Mouse (Mus musculus) forebrain, embryonic 14.5 days (tissue): Measurements from ENCODE around the gene Ccdc85c. TPM values are rescaled to one million over a fixed set of nuclear protein-coding genes. Genes with fewer than 3 reads are reported as not detected.

Experiments used
- ATAC-seq: fragments of 200-750 bp; cut with Nextera tagmentation; 2 replicates; pipeline ENCODE4 v1.8.0; 2017; ENCODE audit warnings: mild to moderate bottlenecking, moderate library complexity
- DNase-seq: peaks from one replicate; pipeline ENCODE4 v3.0.0-alpha.2; 2015; ENCODE audit warnings: low spot score
- H3K27ac ChIP-seq: fragments of 300-500 bp; sonication (generic); 2 replicates; pipeline ENCODE4 v1.5.1; 2014; ENCODE audit warnings: low read depth, mild to moderate bottlenecking, control low read depth, low read length, moderate library complexity
- H3K27me3 ChIP-seq: fragments of 300-500 bp; sonication (generic); replicated peaks from 2 replicates; pipeline ENCODE4 v1.6.1; 2014; ENCODE audit warnings: low read length, control low read depth, mixed read lengths; ENCODE audit not compliant: control insufficient read depth, insufficient read depth
- H3K36me3 ChIP-seq: fragments of 300-500 bp; sonication (generic); 2 replicates; pipeline ENCODE4 v1.6.1; 2014; ENCODE audit warnings: low read length, control low read depth; ENCODE audit not compliant: control insufficient read depth, insufficient read depth
- H3K4me1 ChIP-seq: fragments of 300-500 bp; sonication (generic); 2 replicates; pipeline ENCODE4 v1.6.1; 2014; ENCODE audit warnings: antibody characterized with exemption, low read length, control low read depth; ENCODE audit not compliant: control insufficient read depth, insufficient read depth
- H3K4me2 ChIP-seq: fragments of 300-500 bp; sonication (generic); 2 replicates; pipeline ENCODE4 v1.6.1; 2014; ENCODE audit warnings: mild to moderate bottlenecking, control low read depth, low read length
- H3K4me3 ChIP-seq: fragments of 300-500 bp; sonication (generic); 2 replicates; pipeline ENCODE4 v1.5.1; 2014; ENCODE audit warnings: low read depth, low read length, control low read depth
- H3K9ac ChIP-seq: fragments of 300-500 bp; sonication (generic); 2 replicates; pipeline ENCODE4 v1.6.1; 2014; ENCODE audit warnings: mild to moderate bottlenecking, low read length, control low read depth, moderate library complexity
- H3K9me3 ChIP-seq: fragments of 300-500 bp; sonication (generic); replicated peaks from 2 replicates; pipeline ENCODE4 v1.6.1; 2016; ENCODE audit warnings: low read length, control low read depth, mixed read lengths; ENCODE audit not compliant: control insufficient read depth
- WGBS: fragments of 180-500 bp; shearing (Covaris S2); extraction: QIAGEN DNeasy Blood & Tissue Kit; methylation state at CpG from one replicate; pipeline ENCODE4 v1.1.7; 2014; 5-methylcytosine and 5-hydroxymethylcytosine counted together
- polyA plus RNA-seq: library from polyadenylated mRNA; unstranded; fragments of >200 nt; fragmentation: Nextera tagmentation; extraction: Ambion mirVana; gene quantifications from 2 replicates; pipeline ENCODE4 v1.2.1, GENCODE M21; 2014

Gene Ccdc85c
- polyA plus RNA-seq, 1 experiment from 2014 or later, result 14.5 TPM

DNA sequence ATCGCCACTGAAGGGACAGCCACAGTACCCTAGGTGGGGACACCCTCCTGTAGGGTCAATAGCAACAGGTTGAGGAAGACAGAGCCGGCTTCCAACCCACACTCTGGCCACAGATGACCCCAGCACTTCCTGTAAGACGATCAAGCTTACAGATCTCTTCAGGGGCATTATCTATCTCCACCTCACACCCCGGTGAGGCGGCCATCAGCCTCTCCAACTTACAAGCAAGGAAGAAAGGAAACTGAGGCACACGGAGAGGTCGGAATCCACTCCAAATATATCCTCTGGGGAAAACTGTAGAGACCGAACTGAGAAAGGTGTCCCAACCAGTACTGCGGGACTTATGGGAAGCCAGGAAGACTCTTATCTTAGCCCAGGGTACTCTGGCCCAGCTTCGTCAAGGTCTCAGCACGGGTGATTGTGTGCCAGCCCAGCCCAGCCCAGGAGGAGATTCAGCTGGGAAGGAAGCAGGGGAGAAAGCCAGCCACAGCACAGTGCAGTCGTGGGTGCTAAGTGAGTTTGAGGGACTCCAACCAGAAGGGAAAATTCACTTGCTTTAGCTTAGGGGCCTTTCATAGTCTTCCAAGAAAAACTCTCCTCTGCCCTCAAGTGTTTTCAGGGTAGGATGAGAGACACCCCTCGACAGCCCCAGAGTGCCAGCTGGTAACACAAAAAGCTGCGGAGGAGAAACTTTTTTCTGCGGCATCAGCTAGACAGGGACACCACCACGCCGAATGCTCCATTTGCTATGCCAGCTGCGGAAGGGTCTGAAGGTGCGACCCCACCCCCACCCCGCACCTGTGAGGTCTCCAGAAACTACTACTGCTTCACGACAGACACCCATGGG is 1.5 kb downstream of the Ccdc85c start:
- Histone ChIP-seq H3K4me2 (peak overlapping the region; percentile 97), H3K36me3 (no peaks in the 10 kb centered on the region), H3K9me3 (no peaks in the 10 kb centered on the region), H3K9ac (peak overlapping the region; percentile 86), H3K4me1 (peaks cover 60% of the 10 kb centered on the region), H3K27ac (no peak overlapping the region), H3K27me3 (no peaks in the 10 kb centered on the region), H3K4me3 (peak overlapping the region; percentile 74)
- 2% methylated on average over 21 of the region's 21 CpGs for WGBS
- ATAC-seq, result no peak
- DNase-seq, result no peak

DNA sequence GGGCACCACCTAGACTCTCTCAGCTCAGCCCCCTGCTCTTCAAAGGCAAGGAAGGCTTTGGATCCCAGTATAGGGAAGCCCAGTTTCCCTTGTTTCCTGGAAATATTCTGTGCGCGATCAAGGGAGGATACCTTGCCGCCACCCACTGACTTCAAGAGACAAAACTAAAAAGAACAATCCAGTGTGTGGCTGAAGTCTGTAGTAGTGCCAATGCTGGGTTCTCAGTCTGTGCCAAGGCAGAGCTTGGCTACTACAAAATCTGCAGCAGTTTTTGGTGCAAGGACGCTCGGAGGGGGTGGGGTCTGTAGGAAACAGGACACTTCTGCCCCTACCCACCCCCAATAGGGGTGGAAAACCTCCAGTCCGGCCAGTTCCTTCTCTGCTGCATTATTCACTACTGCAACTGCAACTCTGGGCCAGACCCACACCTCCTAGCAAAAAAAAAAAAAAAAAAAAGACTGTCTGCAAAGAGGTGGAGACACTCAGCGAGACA is 3.0 kb downstream of the Ccdc85c start:
- Histone ChIP-seq H3K27ac (no peak overlapping the region), H3K4me2 (peak overlapping the region; percentile 97), H3K9ac (peak overlapping the region; percentile 86; the same call in 1 of the 2 replicates), H3K9me3 (no peaks in the 10 kb centered on the region), H3K4me1 (peaks cover 46% of the 10 kb centered on the region), H3K36me3 (no peaks in the 10 kb centered on the region), H3K4me3 (peak overlapping the region; percentile 74), H3K27me3 (no peaks in the 10 kb centered on the region)
- DNase-seq, result no peak
- WGBS, result 40% methylated on average over 7 of the region's 7 CpGs
- ATAC-seq, result no peak

DNA sequence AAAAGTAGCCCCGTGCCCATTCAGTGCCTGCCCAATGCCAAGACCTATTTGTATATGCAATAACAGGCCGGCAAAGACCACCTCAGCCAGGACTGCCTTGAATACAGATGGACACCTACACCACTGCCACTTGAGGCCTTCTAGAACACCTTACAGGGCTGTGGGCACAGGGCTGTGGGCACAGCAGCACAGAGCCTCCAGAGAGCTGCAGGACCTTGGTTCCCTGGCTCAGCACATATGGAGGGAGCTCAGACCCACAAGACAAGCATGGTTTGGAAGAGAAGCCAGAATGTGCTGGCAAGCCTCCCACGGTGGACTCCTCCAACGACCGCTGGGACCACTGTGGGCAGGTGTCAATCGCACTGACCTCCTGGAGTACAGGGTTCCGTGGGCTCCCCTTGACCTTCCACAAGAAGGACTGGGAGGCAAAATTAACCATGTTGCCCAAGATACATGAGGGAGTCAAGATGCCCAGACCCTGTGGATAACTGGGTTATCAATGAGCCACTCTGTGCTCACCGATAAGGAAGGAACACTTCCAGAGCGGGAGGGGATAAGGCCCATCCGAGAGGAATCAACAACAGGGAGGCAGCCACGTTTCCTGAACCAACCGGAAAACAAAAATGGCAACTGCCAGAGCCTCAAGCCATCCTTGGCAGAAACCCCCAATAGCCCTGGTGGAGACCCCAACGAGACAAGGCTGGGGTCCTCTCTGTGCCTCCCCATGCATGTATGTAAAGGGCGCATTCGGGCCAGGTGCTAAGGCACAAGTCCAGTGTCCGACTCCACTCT is 3.7 kb downstream of the Ccdc85c start:
- Histone ChIP-seq H3K4me3 (peak overlapping the region; percentile 74; the same call in 1 of the 2 replicates), H3K4me1 (peaks cover 46% of the 10 kb centered on the region), H3K27me3 (no peaks in the 10 kb centered on the region), H3K4me2 (peak overlapping the region; percentile 97), H3K9me3 (no peaks in the 10 kb centered on the region), H3K27ac (no peak overlapping the region), H3K9ac (peak overlapping the region; percentile 51), H3K36me3 (no peaks in the 10 kb centered on the region)
- DNase-seq (no peak), ATAC-seq (no peak)
- WGBS, result 65% methylated on average over 16 of the region's 16 CpGs

DNA sequence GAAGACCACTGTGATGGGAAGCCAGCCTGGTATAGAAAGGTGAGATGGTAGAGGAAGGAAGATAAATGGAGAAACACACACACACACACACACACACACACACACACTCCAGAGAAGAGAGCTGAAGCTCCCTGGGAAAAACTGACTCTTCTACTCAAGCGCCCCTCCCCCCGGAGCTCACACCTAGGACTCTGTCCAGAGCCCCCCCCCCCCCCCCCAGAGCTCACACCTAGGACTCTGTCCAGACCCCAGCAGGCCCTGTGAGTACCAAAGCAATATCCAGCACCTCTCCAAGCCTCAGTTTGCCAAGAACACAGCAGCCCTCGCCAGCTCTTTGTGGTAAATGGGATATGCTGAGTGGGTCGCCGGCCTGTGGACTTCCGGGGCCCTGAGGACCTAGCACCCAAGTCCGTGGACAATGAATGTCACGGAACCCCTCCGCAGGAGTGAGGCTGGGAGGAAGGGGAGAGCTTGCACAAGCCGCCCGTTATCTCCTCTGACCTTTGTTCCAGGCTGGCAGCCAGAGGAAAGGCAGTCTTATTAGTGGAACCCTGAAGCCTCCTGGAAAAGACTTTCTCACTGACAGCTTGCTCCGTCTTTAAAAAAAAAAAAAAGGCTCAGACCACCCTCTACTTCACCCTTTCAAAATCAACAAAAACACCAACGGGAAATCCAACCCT is 4.8 kb downstream of the Ccdc85c start:
- peak overlapping the region; percentile 51; the same call in 1 of the 2 replicates for H3K9ac ChIP-seq
- peak overlapping the region; percentile 97 for H3K4me2 ChIP-seq
- no peaks in the 10 kb centered on the region for H3K36me3 ChIP-seq
- H3K27me3 ChIP-seq, result no peaks in the 10 kb centered on the region
- H3K4me3 ChIP-seq, result no peak overlapping the region
- ATAC-seq (no peak), DNase-seq (no peak)
- H3K27ac ChIP-seq, result no peak overlapping the region
- no peaks in the 10 kb centered on the region for H3K9me3 ChIP-seq
- 50% methylated on average over 12 of the region's 13 CpGs for WGBS
- H3K4me1 ChIP-seq, result peaks cover 57% of the 10 kb centered on the region

DNA sequence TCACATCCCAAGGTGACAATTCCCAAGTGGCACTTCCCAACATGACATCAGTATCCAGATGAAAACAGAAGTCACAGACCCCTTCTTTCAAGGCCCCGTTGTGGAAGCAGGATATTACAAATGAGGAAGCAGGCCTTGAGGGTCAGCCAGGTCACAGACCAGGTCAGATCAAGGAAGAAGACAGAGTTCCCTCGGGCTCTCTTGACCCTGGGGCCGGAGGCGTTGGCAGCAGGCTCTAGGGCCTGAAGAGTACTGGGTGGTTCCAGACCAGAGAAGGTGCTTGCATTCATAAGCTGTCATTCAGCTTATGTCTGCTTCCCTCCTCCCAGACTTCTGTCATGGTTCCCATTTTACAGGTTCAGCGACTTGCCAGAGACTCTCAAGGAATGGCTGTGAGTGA is 5.5 kb downstream of the Ccdc85c start:
- Histone ChIP-seq H3K9me3 (no peaks in the 10 kb centered on the region), H3K4me1 (peaks cover 60% of the 10 kb centered on the region), H3K9ac (no peak overlapping the region), H3K4me3 (no peak overlapping the region), H3K27me3 (no peaks in the 10 kb centered on the region), H3K4me2 (no peak overlapping the region), H3K27ac (no peak overlapping the region), H3K36me3 (no peaks in the 10 kb centered on the region)
- no peak for DNase-seq
- WGBS, result 87% methylated on average over 5 of the region's 5 CpGs
- ATAC-seq, result no peak

DNA sequence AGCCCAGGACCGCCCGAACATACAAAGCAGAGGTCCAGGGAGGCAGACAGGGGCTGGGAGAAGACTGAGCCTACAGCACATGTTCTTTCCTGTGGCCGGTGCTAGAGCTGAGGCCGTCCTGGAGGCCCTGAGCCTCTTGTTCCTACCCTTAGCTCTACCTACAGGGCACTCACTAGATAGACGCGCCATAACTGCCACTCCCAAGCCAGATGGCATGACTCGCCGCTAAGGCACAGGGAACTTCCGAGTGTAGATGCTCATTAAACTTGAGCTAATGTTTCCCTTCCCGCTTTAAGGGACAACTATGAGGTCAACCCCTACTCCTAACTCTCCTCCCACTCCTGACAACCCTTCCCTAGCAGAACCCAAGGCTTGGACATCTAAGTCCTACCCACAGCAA is 6.3 kb downstream of the Ccdc85c start:
- Histone ChIP-seq H3K9me3 (no peaks in the 10 kb centered on the region), H3K36me3 (no peaks in the 10 kb centered on the region), H3K4me3 (no peak overlapping the region), H3K9ac (no peak overlapping the region), H3K27ac (no peak overlapping the region), H3K27me3 (no peaks in the 10 kb centered on the region), H3K4me1 (peaks cover 64% of the 10 kb centered on the region), H3K4me2 (no peak overlapping the region)
- DNase-seq (no peak), ATAC-seq (no peak)
- 94% methylated on average over 10 of the region's 10 CpGs for WGBS

DNA sequence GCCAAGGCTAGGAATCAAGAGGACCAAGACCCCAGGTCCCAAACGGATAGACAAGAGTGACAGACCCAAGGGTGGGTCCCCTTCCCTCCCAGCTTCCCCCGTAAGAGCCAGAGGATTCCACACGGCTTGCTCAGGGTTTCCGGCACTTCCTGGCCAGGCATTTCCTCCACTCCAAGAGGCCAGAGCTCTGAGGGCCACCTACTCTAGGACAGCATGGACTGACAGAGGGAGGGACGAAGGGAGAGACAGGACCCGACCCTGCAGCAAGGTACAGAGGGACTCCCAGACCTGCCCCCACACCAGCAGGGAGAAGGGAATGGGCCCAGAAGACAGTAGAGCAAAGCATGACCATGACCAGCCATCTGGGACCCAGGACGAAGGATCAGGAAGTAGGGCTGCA is 7.6 kb downstream of the Ccdc85c start:
- H3K4me2 ChIP-seq, result no peak overlapping the region
- DNase-seq (no peak), ATAC-seq (no peak)
- no peaks in the 10 kb centered on the region for H3K36me3 ChIP-seq
- no peaks in the 10 kb centered on the region for H3K27me3 ChIP-seq
- no peak overlapping the region for H3K9ac ChIP-seq
- no peaks in the 10 kb centered on the region for H3K9me3 ChIP-seq
- 90% methylated on average over 7 of the region's 7 CpGs for WGBS
- no peak overlapping the region for H3K4me3 ChIP-seq
- peaks cover 52% of the 10 kb centered on the region for H3K4me1 ChIP-seq
- H3K27ac ChIP-seq, result no peak overlapping the region

DNA sequence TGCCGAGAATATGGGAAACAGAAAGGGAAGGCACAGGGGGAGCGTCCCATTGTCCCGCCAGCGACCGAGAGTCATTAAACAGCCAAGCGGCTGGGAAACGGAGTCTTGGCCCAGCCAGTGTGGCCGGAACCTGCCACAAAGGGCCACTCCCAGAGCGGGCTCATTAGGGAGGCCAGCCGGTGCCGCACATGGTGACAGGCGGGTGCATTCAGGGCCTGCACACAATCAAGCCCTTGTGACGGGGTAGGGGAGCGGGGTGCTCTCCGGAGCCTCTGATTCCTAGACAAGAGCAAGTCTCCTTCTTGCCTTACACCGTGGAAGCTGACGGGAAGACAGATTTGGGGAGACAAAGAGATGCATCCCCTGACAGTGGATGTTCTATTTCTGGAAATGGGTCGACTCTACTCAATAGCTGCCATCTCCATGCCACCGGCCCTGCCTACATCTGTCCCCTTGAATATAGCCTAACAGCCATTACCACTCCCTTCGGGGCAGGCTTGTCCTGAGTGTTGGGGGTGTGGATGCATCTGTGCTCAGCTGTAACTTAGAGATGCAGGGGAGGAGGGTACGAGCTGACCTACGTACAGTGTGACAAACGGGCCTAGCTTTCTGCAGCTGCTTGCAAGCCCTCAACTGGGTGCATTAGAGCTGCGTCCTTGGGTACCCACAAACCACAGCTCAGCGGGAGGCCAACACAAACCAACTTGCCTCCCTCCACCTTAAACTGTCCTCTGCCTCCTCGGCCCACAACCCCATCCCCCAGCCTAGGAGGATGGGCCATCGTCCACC is 9.2 kb downstream of the Ccdc85c start:
- Histone ChIP-seq H3K4me2 (peak overlapping the region; percentile 47), H3K4me1 (peaks cover 36% of the 10 kb centered on the region), H3K4me3 (no peak overlapping the region), H3K27ac (peak overlapping the region; percentile 76), H3K36me3 (no peaks in the 10 kb centered on the region), H3K9ac (peak overlapping the region; percentile 62), H3K9me3 (no peaks in the 10 kb centered on the region), H3K27me3 (no peaks in the 10 kb centered on the region)
- 5% methylated on average over 27 of the region's 27 CpGs for WGBS
- DNase-seq (peak; percentile 84), ATAC-seq (peak; percentile 87)
